Mouse (Mus musculus) mature B cell (primary cell): ENCODE data around the gene Gm8765.
"Not testable (repeated sequence)": the region's sequence is repeated elsewhere in the genome, so short reads cannot be mapped to it uniquely, and the experiment has no call there.

Experiments used
- in situ Hi-C: fragments of 300-500 bp; cut with MboI; formaldehyde crosslinking; loops from 2 replicates; pipeline ENCODE4 v1.14.3; 2019

Gm8765 gene

DNA sequence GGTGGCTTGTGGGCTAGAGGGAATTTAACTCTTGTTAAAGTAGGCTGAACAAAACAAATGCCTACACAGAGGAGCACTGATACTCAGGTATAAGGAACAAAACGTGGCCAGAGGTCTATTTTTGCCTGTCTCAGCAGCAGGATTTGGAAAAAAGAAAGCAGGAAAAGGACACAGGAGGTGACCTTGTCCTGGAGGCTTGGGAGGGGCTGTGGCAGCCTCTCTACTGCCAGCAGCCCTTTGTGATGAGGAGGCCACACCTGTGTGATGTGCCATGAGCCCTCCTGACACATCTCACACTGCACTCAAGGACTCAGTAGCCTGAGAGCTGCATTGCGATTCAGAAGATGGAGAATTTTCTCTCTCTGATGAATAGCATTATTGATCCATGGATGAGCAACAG lies at the start of gene Gm8765:
Gene Gm8765 (plus strand): TSS at position 301 of the 400 bp plus-strand sequence.
- in situ Hi-C loops = not testable (repeated sequence)

DNA sequence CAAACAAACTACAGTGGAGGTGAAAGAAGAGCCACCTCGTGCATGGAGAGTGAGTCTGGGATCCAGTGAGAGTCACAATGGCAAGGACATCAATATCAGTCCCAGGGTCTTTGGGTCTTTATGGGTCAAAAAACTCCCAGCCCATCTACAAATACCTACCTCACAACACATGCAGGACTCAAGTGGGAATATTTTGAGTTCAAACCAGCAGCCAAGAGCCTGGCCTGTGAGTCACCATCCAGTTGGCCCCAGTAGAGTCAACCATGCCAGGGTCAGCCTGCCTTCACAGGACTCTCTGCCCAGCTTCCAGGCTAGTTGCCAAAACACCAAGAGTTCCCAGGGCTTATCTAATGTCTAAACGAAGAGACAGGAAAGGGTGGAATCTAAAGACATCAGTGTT lies 49.3 kb upstream of the Gm8765 start:
- in situ Hi-C loops = not testable (repeated sequence)

DNA sequence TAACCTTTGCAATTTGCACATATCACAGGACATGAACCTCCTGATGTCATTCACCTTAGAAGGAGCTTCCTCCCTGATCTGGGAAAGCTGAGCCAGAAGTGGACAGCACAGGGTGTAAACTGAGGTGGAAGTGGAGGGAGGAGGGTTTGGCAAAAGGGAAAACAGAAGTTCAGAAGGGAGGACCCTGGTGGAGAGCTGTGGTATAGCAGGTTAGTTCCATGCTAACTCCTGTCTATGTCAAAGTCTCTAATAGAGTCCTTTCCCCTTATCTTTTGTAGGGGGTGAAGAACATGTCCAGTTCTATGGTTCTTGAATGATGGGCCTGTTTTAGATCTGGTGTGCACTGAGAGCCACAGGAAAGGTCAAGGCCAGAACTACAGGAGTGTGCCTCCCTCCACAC lies 52.2 kb downstream of the Gm8765 start:
- in situ Hi-C loops = not testable (repeated sequence)

DNA sequence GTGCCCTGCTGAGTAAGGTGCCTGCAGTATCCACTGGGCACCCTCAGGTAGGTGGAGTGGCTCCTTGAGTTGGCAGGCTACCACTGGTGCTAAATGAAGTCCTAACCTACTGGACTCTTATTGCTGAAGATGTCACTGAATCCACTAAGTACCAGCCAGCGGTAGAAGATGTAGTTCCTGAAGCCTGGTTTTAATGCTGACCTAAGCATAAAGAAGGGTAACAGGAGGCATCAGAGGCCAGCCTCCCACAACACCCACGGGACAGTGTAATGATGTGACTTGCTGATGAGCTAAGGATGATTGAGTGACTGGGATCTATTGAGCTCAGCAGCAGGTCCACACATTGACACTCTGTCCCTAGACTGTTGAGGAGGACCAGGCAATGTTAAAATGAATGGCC lies 53.6 kb downstream of the Gm8765 start:
- in situ Hi-C loops = no loop called here

DNA sequence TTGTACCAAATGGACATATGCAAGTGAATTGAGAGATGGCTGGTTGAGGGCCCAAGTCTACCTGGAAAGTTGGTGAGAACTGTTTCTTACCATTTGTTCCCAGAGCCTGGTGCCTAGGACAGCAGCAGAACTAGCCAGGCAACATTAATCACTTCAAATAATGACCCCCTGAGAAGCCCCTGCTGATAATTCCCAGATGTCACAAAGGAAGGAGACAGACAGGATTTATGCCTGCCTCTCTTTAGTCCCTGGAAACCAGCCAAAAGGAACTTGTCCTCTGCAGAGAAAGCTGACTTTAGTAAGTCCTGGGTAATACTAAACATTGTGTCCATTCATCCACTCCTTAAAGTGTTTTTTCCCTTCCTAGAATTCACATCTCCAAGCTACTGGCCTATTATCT lies 54.8 kb downstream of the Gm8765 start:
- in situ Hi-C loops = not testable (repeated sequence)
